Mouse (Mus musculus) stomach, embryonic 14.5 days (tissue): Measurements from ENCODE around the gene Wdr89. TPM values are rescaled to one million over a fixed set of nuclear protein-coding genes. Genes with fewer than 3 reads are reported as not detected.
"Not testable (repeated sequence)": the region's sequence is repeated elsewhere in the genome, so short reads cannot be mapped to it uniquely, and the experiment has no call there.

Experiments used
- ATAC-seq: fragments of 200-750 bp; cut with Nextera tagmentation; 2 replicates; pipeline ENCODE4 v1.8.0; 2017; ENCODE audit warnings: low read depth, moderate TSS enrichment; ENCODE audit not compliant: insufficient number of reproducible peaks, insufficient read depth, low FRiP score
- H3K27ac ChIP-seq: fragments of 300-500 bp; sonication (generic); 2 replicates; pipeline ENCODE4 v1.5.1; 2014; ENCODE audit warnings: mild to moderate bottlenecking, low read length, moderate library complexity, mixed read lengths
- H3K27me3 ChIP-seq: fragments of 300-500 bp; sonication (generic); 2 replicates; pipeline ENCODE4 v1.6.1; 2014; ENCODE audit warnings: low read length, control low read depth, mixed read lengths; ENCODE audit not compliant: control insufficient read depth, insufficient read depth
- H3K36me3 ChIP-seq: fragments of 300-500 bp; sonication (generic); 2 replicates; pipeline ENCODE4 v1.6.1; 2014; ENCODE audit warnings: mild to moderate bottlenecking, control low read depth, low read length, moderate library complexity, mixed read lengths; ENCODE audit not compliant: control insufficient read depth, insufficient read depth
- H3K4me1 ChIP-seq: fragments of 300-500 bp; sonication (generic); 2 replicates; pipeline ENCODE4 v1.6.1; 2014; ENCODE audit warnings: low read length, control low read depth, mixed read lengths; ENCODE audit not compliant: control insufficient read depth, insufficient read depth
- H3K4me2 ChIP-seq: fragments of 300-500 bp; sonication (generic); replicated peaks from 2 replicates; pipeline ENCODE4 v1.6.1; 2014; ENCODE audit warnings: low read depth, low read length, control low read depth
- H3K4me3 ChIP-seq: fragments of 300-500 bp; sonication (generic); 2 replicates; pipeline ENCODE4 v1.5.1; 2014; ENCODE audit warnings: low read depth, low read length, control low read depth
- H3K9ac ChIP-seq: fragments of 300-500 bp; sonication (generic); replicated peaks from 2 replicates; pipeline ENCODE4 v1.6.1; 2014; ENCODE audit warnings: low read depth, mild to moderate bottlenecking, control low read depth, low read length, moderate library complexity, mixed read lengths
- H3K9me3 ChIP-seq: fragments of 300-500 bp; sonication (generic); 2 replicates; pipeline ENCODE4 v1.6.1; 2016; ENCODE audit warnings: low read depth, low read length, control low read depth; ENCODE audit not compliant: control insufficient read depth
- WGBS: fragments of 180-500 bp; shearing (Covaris S2); extraction: QIAGEN DNeasy Blood & Tissue Kit; methylation state at CpG from one replicate; pipeline ENCODE4 v1.1.7; 2014; 5-methylcytosine and 5-hydroxymethylcytosine counted together
- polyA plus RNA-seq: library from polyadenylated mRNA; unstranded; fragments of >200 nt; fragmentation: Nextera tagmentation; extraction: Ambion mirVana; gene quantifications from 2 replicates; pipeline ENCODE4 v1.2.1, GENCODE M21; 2014

The Wdr89 gene
- 12.7 and 15.3 TPM in 2 replicates for polyA plus RNA-seq

DNA sequence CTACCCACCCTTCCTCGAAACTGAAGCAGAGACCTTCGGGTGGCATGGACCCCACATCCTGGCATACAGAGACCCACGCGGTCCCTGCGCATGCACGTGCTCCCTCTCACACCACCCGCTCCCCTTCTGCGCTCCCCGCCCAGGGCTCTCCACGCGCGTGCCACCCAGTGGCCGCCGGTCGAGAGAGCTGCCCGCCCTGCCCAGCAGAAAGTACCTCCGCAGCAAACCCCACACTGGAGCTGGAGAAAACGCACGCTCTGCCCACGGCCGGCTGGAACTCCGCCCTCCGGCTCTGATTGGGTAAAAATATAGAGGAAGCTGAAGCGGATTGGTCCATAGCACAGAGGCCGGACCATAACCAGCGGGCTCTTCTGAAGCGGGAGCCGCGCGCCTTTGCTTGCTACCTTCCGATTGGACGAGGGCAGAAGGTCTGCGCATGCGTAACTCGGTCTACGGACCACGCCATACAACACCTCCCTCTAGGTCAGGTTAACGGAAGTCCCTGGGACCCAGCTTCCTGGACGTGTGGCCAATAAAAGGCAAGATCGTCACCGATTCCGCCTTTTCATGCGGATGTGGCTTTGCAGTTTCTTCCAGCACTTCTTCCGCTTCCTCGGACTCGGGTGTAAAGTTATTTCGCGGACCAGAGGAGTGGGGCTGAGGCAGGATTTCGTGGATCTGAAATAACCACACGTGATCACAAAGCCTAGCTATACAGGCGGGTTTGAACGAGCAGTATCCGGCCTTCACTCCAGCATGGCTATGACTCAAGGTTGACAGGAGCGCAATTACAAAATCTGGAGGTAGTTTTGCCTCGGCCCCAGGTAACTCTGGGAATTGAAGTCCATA, at the start of gene Wdr89:
Gene Wdr89, minus strand, starts transcription at position 280 of the 849 bp plus-strand sequence.
- no peaks in the 10 kb centered on the region for H3K27me3 ChIP-seq
- under 1% methylated on average over 55 of the region's 55 CpGs for WGBS
- ATAC-seq, result peak; percentile 99
- H3K36me3 ChIP-seq, result no peaks in the 10 kb centered on the region
- peaks cover 9% of the 10 kb centered on the region for H3K4me1 ChIP-seq
- H3K9me3 ChIP-seq, result no peaks in the 10 kb centered on the region
- peak within 1 kb of the TSS; percentile 62 for H3K4me3 ChIP-seq
- peak within 1 kb of the TSS; percentile 56 for H3K9ac ChIP-seq
- H3K4me2 ChIP-seq, result peak within 1 kb of the TSS; percentile 83
- peak within 1 kb of the TSS; percentile 81 for H3K27ac ChIP-seq

GRCm38 (mm10) chr12:75713596-75713995, 44.3 kb upstream of the Wdr89 start:
- no peaks in the 10 kb centered on the region for H3K4me1 ChIP-seq
- H3K27ac ChIP-seq, result no peak overlapping the region
- WGBS, result 59% methylated on average over 9 of the region's 9 CpGs
- H3K4me2 ChIP-seq, result no peak overlapping the region
- H3K36me3 ChIP-seq, result no peaks in the 10 kb centered on the region; the same call in 1 of the 2 replicates
- no peaks in the 10 kb centered on the region for H3K27me3 ChIP-seq
- no peak overlapping the region for H3K4me3 ChIP-seq
- no peak for ATAC-seq
- no peak overlapping the region for H3K9ac ChIP-seq
- H3K9me3 ChIP-seq, result no peaks in the 10 kb centered on the region

DNA sequence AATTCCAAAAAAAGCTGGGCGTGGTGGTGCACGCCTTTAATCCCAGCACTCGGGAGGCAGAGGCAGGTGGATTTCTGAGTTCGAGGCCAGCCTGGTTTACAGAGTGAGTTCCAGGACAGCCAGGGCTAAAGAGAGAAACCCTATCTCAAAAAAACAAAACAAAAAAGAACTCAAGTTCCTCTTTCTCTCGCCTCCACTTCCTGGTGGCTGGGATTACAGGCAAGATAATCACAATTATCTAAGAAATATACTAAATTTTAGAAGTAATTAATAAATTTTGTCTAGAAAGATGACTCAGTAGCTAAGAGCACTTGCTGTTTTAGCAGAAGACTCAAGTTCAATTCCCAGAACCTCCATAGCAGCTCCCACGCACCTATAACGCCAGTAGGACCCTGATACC, 43.6 kb upstream of the Wdr89 start:
- ATAC-seq, H3K27me3 ChIP-seq, H3K9ac ChIP-seq, H3K36me3 ChIP-seq, H3K4me2 ChIP-seq, H3K4me3 ChIP-seq, H3K9me3 ChIP-seq, H3K4me1 ChIP-seq, H3K27ac ChIP-seq: not testable (repeated sequence)
- WGBS, result 94% methylated on average over 7 of the region's 7 CpGs

DNA sequence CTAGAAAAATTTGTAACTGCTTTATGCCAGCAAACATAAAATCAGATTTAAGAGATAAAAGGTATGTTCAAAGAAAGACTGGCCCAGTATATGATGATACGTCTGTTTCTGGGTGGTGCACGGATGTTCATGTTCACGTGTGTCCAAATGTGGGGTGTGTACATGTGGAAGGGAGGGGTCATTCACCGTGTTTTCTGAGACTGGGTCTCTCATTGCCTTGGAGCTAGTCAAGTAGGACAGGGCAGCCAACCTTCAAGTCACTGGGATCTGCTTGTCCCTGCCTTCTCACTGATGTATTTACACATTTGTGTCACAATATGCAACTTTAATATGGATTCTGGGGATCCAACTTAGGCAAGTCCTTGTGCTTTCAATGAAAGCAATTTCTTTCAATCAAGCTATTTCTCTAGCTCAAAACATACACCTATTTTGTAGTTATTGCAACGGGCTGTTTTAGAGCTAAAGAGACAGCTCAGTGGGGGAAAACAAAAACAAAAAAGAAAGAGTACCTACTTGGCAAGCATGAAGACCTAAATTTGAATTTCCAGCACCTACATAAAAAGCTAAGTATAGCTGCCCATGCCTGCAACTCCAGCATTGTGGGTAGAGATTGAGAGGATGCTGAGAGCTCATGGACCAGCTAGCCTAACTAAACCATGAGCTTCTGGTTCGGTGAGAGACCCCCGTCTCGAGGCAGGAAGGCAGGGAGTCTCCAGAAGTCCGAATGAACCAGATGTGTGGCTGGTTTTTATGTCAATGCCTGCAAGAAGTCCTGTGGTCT, 41.4 kb upstream of the Wdr89 start:
- WGBS, result 91% methylated on average over 9 of the region's 9 CpGs
- H3K27me3 ChIP-seq, result no peaks in the 10 kb centered on the region
- no peak overlapping the region for H3K27ac ChIP-seq
- no peaks in the 10 kb centered on the region for H3K36me3 ChIP-seq
- H3K4me2 ChIP-seq, result no peak overlapping the region
- no peaks in the 10 kb centered on the region for H3K9me3 ChIP-seq
- H3K4me1 ChIP-seq, result no peaks in the 10 kb centered on the region
- H3K4me3 ChIP-seq, result no peak overlapping the region
- no peak for ATAC-seq
- no peak overlapping the region for H3K9ac ChIP-seq

DNA sequence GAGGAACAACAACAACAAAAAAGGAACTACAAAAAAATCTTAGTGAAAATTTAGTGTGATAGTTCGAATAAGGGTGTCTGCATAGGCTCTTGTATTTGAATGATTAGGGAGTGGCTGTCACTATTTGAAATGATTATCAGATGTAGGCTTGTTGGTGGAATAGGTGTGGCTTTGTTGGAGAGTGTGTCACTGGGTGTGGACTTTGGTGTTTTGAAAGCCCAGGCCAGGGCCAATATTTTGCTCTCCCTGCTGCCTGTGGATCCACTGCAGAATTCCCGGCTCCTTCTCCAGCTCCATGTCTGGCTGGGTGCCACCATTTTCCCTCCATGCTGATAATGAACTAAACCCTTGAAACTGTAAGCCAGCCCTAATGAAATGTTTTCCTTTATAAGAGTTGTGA, 40.2 kb upstream of the Wdr89 start:
- Histone ChIP-seq H3K9ac (no peak overlapping the region), H3K27me3 (no peaks in the 10 kb centered on the region), H3K9me3 (no peaks in the 10 kb centered on the region), H3K4me2 (no peak overlapping the region), H3K36me3 (no peaks in the 10 kb centered on the region), H3K27ac (no peak overlapping the region), H3K4me1 (no peaks in the 10 kb centered on the region), H3K4me3 (no peak overlapping the region)
- WGBS, result 78% methylated on average over 2 of the region's 2 CpGs
- ATAC-seq, result no peak

- H3K4me3 ChIP-seq, result no peak overlapping the region
- no peak overlapping the region for H3K27ac ChIP-seq
- H3K4me2 ChIP-seq, result no peak overlapping the region
- no peaks in the 10 kb centered on the region for H3K36me3 ChIP-seq
- 73% methylated on average over 7 of the region's 7 CpGs for WGBS
- no peaks in the 10 kb centered on the region for H3K9me3 ChIP-seq
- no peak overlapping the region for H3K9ac ChIP-seq
- no peaks in the 10 kb centered on the region for H3K27me3 ChIP-seq
- 0 out of 2 replicates have a peak, but pooled peaks cover 2% of the 10 kb centered on the region for H3K4me1 ChIP-seq
- ATAC-seq, result no peak
These were observed 37.3 kb upstream of the Wdr89 start for GRCm38 (mm10) chr12:75706670-75707069.

- H3K27me3 ChIP-seq, result no peaks in the 10 kb centered on the region
- no peak overlapping the region for H3K4me3 ChIP-seq
- no peak overlapping the region for H3K9ac ChIP-seq
- H3K4me1 ChIP-seq, result 0 out of 2 replicates have a peak, but pooled peaks cover 7% of the 10 kb centered on the region
- no peaks in the 10 kb centered on the region for H3K9me3 ChIP-seq
- no peak for ATAC-seq
- H3K27ac ChIP-seq, result no peak overlapping the region
- H3K36me3 ChIP-seq, result no peaks in the 10 kb centered on the region
- H3K4me2 ChIP-seq, result no peak overlapping the region
- 85% methylated on average over 3 of the region's 3 CpGs for WGBS
These were observed 33.4 kb upstream of the Wdr89 start for GRCm38 (mm10) chr12:75702739-75703122.

DNA sequence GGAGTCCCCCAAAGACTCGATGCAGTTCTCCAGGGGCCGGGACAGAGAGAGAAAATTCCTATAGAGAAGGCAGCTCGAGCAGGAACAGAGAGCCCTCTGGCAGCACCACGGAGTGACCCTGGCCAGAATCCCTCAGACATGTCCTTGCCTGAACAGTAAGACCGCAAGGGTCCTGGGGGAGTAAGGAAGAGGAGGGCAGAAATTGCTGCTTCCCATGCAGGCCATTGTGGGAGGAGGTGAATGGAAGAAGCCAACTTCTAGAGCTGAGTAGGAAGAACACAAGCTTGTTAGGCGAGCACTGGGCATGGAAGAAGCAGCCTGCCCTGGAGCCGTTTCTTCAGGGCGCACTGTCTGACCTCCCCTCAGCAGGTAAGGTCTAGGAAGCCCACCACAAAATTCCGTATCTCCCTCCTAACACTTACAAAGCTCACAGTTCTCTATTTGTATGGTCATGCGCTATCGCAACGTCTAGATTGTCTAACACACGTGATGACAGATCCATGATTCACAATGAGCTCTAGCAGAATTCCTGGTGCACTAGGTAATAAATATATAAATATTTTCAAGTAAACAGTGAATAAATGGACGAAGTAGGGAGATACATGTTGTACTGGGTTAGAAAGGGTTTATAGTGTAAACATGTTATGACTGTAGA, 32.9 kb upstream of the Wdr89 start:
- peak overlapping the region; percentile 33 for H3K4me2 ChIP-seq
- ATAC-seq, result no peak
- no peak overlapping the region for H3K27ac ChIP-seq
- H3K4me1 ChIP-seq, result 0 out of 2 replicates have a peak, but pooled peaks cover 7% of the 10 kb centered on the region
- WGBS, result 65% methylated on average over 14 of the region's 14 CpGs
- no peaks in the 10 kb centered on the region for H3K36me3 ChIP-seq
- H3K9ac ChIP-seq, result no peak overlapping the region
- H3K4me3 ChIP-seq, result no peak overlapping the region
- H3K9me3 ChIP-seq, result no peaks in the 10 kb centered on the region
- H3K27me3 ChIP-seq, result no peaks in the 10 kb centered on the region
